Mouse (Mus musculus): Measurements from ENCODE around the gene Hunk. TPM values are rescaled to one million over a fixed set of nuclear protein-coding genes. Genes with fewer than 3 reads are reported as not detected.

Hunk gene
- polyA plus RNA-seq, 1 experiment: 5.7 TPM

GRCm38 (mm10) chr16:90435231-90435630 is 49.4 kb downstream of the Hunk start:
- no peaks in the 10 kb centered on the region for H3K36me3 ChIP-seq (ENCODE audit: control insufficient read depth, insufficient read depth, low read length)
- H3K4me3 ChIP-seq (ENCODE audit: control insufficient read depth, low read depth, low read length): no peak overlapping the region
- no peaks in the 10 kb centered on the region for H3K4me1 ChIP-seq (ENCODE audit: control insufficient read depth, insufficient read depth, low read length)
- no peaks in the 10 kb centered on the region for H3K27me3 ChIP-seq (ENCODE audit: control insufficient read depth, insufficient read depth, low read length)
- no peak overlapping the region for H3K27ac ChIP-seq (ENCODE audit: control insufficient read depth, insufficient read depth, low read depth, low read length)
- no peak for TF ChIP-seq CTCF (IDR thresholded peaks at IDR 0.05; ENCODE audit: control insufficient read depth, insufficient read depth, insufficient replicate concordance, low read depth, low read length)
- no peak for TF ChIP-seq POLR2A (IDR thresholded peaks at IDR 0.05; ENCODE audit: control insufficient read depth, low read depth, low read length)

GRCm38 (mm10) chr16:90437276-90437675 is 51.5 kb downstream of the Hunk start:
- H3K4me1 ChIP-seq (ENCODE audit: control insufficient read depth, insufficient read depth, low read length): no peaks in the 10 kb centered on the region
- H3K27ac ChIP-seq (ENCODE audit: control insufficient read depth, insufficient read depth, low read depth, low read length): no peak overlapping the region
- no peaks in the 10 kb centered on the region for H3K36me3 ChIP-seq (ENCODE audit: control insufficient read depth, insufficient read depth, low read length)
- H3K4me3 ChIP-seq (ENCODE audit: control insufficient read depth, low read depth, low read length): no peak overlapping the region
- TF ChIP-seq CTCF (IDR thresholded peaks at IDR 0.05; ENCODE audit: control insufficient read depth, insufficient read depth, insufficient replicate concordance, low read depth, low read length) (no peak), POLR2A (IDR thresholded peaks at IDR 0.05; ENCODE audit: control insufficient read depth, low read depth, low read length) (no peak)
- H3K27me3 ChIP-seq (ENCODE audit: control insufficient read depth, insufficient read depth, low read length): no peaks in the 10 kb centered on the region

- H3K4me1 ChIP-seq (ENCODE audit: control insufficient read depth, insufficient read depth, low read length): no peaks in the 10 kb centered on the region
- no peak overlapping the region for H3K27ac ChIP-seq (ENCODE audit: control insufficient read depth, insufficient read depth, low read depth, low read length)
- no peak for TF ChIP-seq POLR2A (IDR thresholded peaks at IDR 0.05; ENCODE audit: control insufficient read depth, low read depth, low read length)
- TF ChIP-seq CTCF (IDR thresholded peaks at IDR 0.05; ENCODE audit: control insufficient read depth, insufficient read depth, insufficient replicate concordance, low read depth, low read length): no peak
- H3K27me3 ChIP-seq (ENCODE audit: control insufficient read depth, insufficient read depth, low read length): no peaks in the 10 kb centered on the region
- no peak overlapping the region for H3K4me3 ChIP-seq (ENCODE audit: control insufficient read depth, low read depth, low read length)
- no peaks in the 10 kb centered on the region for H3K36me3 ChIP-seq (ENCODE audit: control insufficient read depth, insufficient read depth, low read length)
Measured at GRCm38 (mm10) chr16:90439493-90439892, 53.7 kb downstream of the Hunk start.

- TF ChIP-seq CTCF (IDR thresholded peaks at IDR 0.05; ENCODE audit: control insufficient read depth, insufficient read depth, insufficient replicate concordance, low read depth, low read length) (no peak), POLR2A (IDR thresholded peaks at IDR 0.05; ENCODE audit: control insufficient read depth, low read depth, low read length) (no peak)
- no peaks in the 10 kb centered on the region for H3K36me3 ChIP-seq (ENCODE audit: control insufficient read depth, insufficient read depth, low read length)
- H3K4me1 ChIP-seq (ENCODE audit: control insufficient read depth, insufficient read depth, low read length): no peaks in the 10 kb centered on the region
- H3K4me3 ChIP-seq (ENCODE audit: control insufficient read depth, low read depth, low read length): no peak overlapping the region
- no peak overlapping the region for H3K27ac ChIP-seq (ENCODE audit: control insufficient read depth, insufficient read depth, low read depth, low read length)
- H3K27me3 ChIP-seq (ENCODE audit: control insufficient read depth, insufficient read depth, low read length): no peaks in the 10 kb centered on the region
Measured at GRCm38 (mm10) chr16:90440654-90441053, 54.8 kb downstream of the Hunk start.

- Histone ChIP-seq H3K27ac (ENCODE audit: control insufficient read depth, insufficient read depth, low read depth, low read length) (no peak overlapping the region), H3K36me3 (ENCODE audit: control insufficient read depth, insufficient read depth, low read length) (no peaks in the 10 kb centered on the region), H3K4me3 (ENCODE audit: control insufficient read depth, low read depth, low read length) (no peak overlapping the region), H3K4me1 (ENCODE audit: control insufficient read depth, insufficient read depth, low read length) (no peaks in the 10 kb centered on the region), H3K27me3 (ENCODE audit: control insufficient read depth, insufficient read depth, low read length) (no peaks in the 10 kb centered on the region)
- TF ChIP-seq POLR2A (IDR thresholded peaks at IDR 0.05; ENCODE audit: control insufficient read depth, low read depth, low read length) (no peak), CTCF (IDR thresholded peaks at IDR 0.05; ENCODE audit: control insufficient read depth, insufficient read depth, insufficient replicate concordance, low read depth, low read length) (no peak)
Measured at GRCm38 (mm10) chr16:90442991-90443390, 57.2 kb downstream of the Hunk start.

GRCm38 (mm10) chr16:90453197-90453596 is 67.4 kb downstream of the Hunk start:
- H3K36me3 ChIP-seq (ENCODE audit: control insufficient read depth, insufficient read depth, low read length): no peaks in the 10 kb centered on the region
- H3K27me3 ChIP-seq (ENCODE audit: control insufficient read depth, insufficient read depth, low read length): no peaks in the 10 kb centered on the region
- no peak overlapping the region for H3K27ac ChIP-seq (ENCODE audit: control insufficient read depth, insufficient read depth, low read depth, low read length)
- H3K4me3 ChIP-seq (ENCODE audit: control insufficient read depth, low read depth, low read length): no peak overlapping the region
- TF ChIP-seq POLR2A (IDR thresholded peaks at IDR 0.05; ENCODE audit: control insufficient read depth, low read depth, low read length): no peak
- no peaks in the 10 kb centered on the region; the same call in 1 of the 2 replicates for H3K4me1 ChIP-seq (ENCODE audit: control insufficient read depth, insufficient read depth, low read length)

GRCm38 (mm10) chr16:90456495-90457125 is 70.8 kb downstream of the Hunk start:
- Histone ChIP-seq H3K4me1 (ENCODE audit: control insufficient read depth, insufficient read depth, low read length) (no peaks in the 10 kb centered on the region; the same call in 1 of the 2 replicates), H3K27ac (ENCODE audit: control insufficient read depth, insufficient read depth, low read depth, low read length) (no peak overlapping the region), H3K27me3 (ENCODE audit: control insufficient read depth, insufficient read depth, low read length) (no peaks in the 10 kb centered on the region), H3K36me3 (ENCODE audit: control insufficient read depth, insufficient read depth, low read length) (no peaks in the 10 kb centered on the region), H3K4me3 (ENCODE audit: control insufficient read depth, low read depth, low read length) (no peak overlapping the region)
- TF ChIP-seq CTCF (IDR thresholded peaks at IDR 0.05; ENCODE audit: control insufficient read depth, insufficient read depth, insufficient replicate concordance, low read depth, low read length) (no peak), POLR2A (IDR thresholded peaks at IDR 0.05; ENCODE audit: control insufficient read depth, low read depth, low read length) (no peak)
